Mouse (Mus musculus) kidney, embryonic 15.5 days (tissue): ENCODE data around the gene Sulf2. TPM values are rescaled to one million over a fixed set of nuclear protein-coding genes. Genes with fewer than 3 reads are reported as not detected.
"Not testable (repeated sequence)": the region's sequence is repeated elsewhere in the genome, so short reads cannot be mapped to it uniquely, and the experiment has no call there.

ENCODE experiments used
- ATAC-seq: fragments of 200-750 bp; cut with Nextera tagmentation; replicated peaks from 2 replicates; pipeline ENCODE4 v1.8.0; 2017; ENCODE audit warnings: moderate TSS enrichment; ENCODE audit not compliant: low FRiP score
- H3K27ac ChIP-seq: fragments of 300-500 bp; sonication (generic); 2 replicates; pipeline ENCODE4 v1.5.1; 2015; ENCODE audit warnings: mild to moderate bottlenecking, inconsistent platforms
- H3K27me3 ChIP-seq: fragments of 300-500 bp; sonication (generic); 2 replicates; pipeline ENCODE4 v1.6.1; 2015; ENCODE audit warnings: inconsistent platforms
- H3K36me3 ChIP-seq: fragments of 300-500 bp; sonication (generic); 2 replicates; pipeline ENCODE4 v1.6.1; 2015; ENCODE audit warnings: inconsistent platforms
- H3K4me1 ChIP-seq: fragments of 300-500 bp; sonication (generic); 2 replicates; pipeline ENCODE4 v1.6.1; 2015; ENCODE audit warnings: inconsistent platforms
- H3K4me2 ChIP-seq: fragments of 300-500 bp; sonication (generic); 2 replicates; pipeline ENCODE4 v1.6.1; 2015; ENCODE audit warnings: moderate library complexity, mild to moderate bottlenecking, inconsistent platforms
- H3K4me3 ChIP-seq: fragments of 300-500 bp; sonication (generic); replicated peaks from 2 replicates; pipeline ENCODE4 v1.5.1; 2015; ENCODE audit warnings: mild to moderate bottlenecking, inconsistent platforms
- H3K9ac ChIP-seq: fragments of 300-500 bp; sonication (generic); 2 replicates; pipeline ENCODE4 v1.6.1; 2015; ENCODE audit warnings: mild to moderate bottlenecking, inconsistent platforms
- H3K9me3 ChIP-seq: fragments of 300-500 bp; sonication (generic); replicated peaks from 2 replicates; pipeline ENCODE4 v1.6.1; 2016; ENCODE audit warnings: inconsistent platforms
- WGBS: fragments of 180-500 bp; shearing (Covaris S2); methylation state at CpG from one replicate; pipeline ENCODE4 v1.1.7; 2015; ENCODE audit warnings: mixed read lengths; 5-methylcytosine and 5-hydroxymethylcytosine counted together
- polyA plus RNA-seq: library from polyadenylated mRNA; unstranded; fragments of >200 nt; fragmentation: Nextera tagmentation; extraction: Ambion mirVana; gene quantifications from 2 replicates; pipeline ENCODE4 v1.2.1, GENCODE M21; 2015

The Sulf2 gene
- polyA plus RNA-seq = 61.0 and 65.3 TPM in 2 replicates

DNA sequence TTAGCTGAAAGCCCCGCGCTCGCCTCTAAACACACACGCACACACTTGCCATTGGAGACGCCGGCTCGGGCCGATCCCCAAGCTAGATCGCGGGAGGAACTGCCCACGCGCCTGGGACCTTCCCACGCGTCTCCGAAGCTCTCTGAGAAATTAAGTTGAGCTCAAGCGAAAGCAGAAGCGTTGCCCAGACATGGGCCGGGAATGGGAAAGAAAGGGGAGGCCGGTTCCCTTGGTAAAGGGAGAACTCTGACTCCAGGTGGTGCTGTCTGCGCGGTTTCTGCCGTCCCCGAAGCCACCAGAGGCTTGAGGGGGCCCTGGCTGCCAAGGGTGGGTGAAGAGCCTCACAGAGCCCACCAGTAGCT is at the start of gene Sulf2:
Sulf2 (minus strand) TSS at position 210 of the 362 bp plus-strand sequence.
- H3K4me3 ChIP-seq = peak within 1 kb of the TSS; percentile 69
- 0% methylated on average over 23 of the region's 23 CpGs for WGBS
- no peaks in the 10 kb centered on the region for H3K27me3 ChIP-seq
- peak within 1 kb of the TSS; percentile 95 for H3K4me2 ChIP-seq
- H3K9ac ChIP-seq = peak within 1 kb of the TSS; percentile 61
- peaks cover 57% of the 10 kb centered on the region for H3K4me1 ChIP-seq
- peak within 1 kb of the TSS; percentile 89 for H3K27ac ChIP-seq
- no peaks in the 10 kb centered on the region for H3K9me3 ChIP-seq
- peak; percentile 71 for ATAC-seq
- H3K36me3 ChIP-seq = no peaks in the 10 kb centered on the region

DNA sequence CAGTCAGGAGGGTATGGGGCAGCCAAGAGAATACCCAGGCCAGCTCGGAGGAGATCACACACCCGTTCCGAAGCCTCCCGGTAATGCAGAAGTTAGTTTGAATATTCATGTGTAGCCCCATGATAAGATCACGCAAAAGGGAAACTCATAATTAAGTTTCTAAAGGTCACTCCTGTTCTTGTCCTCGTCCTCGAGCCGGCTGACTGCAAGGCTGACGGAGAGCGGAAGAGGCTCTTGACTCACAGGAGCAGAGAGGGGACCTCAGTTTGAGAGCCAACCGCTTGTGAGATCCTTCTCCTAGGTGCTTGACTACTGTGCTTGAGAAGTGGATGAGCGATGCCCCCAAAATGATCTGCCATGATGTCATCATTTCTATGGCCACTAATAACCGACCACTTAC is 48.7 kb upstream of the Sulf2 start:
- H3K4me3 ChIP-seq = no peak overlapping the region
- no peak overlapping the region for H3K9ac ChIP-seq
- peaks cover 11% of the 10 kb centered on the region for H3K4me1 ChIP-seq
- peaks cover 5% of the 10 kb centered on the region; the same call in 1 of the 2 replicates for H3K27me3 ChIP-seq
- H3K9me3 ChIP-seq = no peaks in the 10 kb centered on the region
- no peak for ATAC-seq
- WGBS = 69% methylated on average over 13 of the region's 13 CpGs
- H3K4me2 ChIP-seq = no peak overlapping the region
- H3K27ac ChIP-seq = no peak overlapping the region
- no peaks in the 10 kb centered on the region for H3K36me3 ChIP-seq

DNA sequence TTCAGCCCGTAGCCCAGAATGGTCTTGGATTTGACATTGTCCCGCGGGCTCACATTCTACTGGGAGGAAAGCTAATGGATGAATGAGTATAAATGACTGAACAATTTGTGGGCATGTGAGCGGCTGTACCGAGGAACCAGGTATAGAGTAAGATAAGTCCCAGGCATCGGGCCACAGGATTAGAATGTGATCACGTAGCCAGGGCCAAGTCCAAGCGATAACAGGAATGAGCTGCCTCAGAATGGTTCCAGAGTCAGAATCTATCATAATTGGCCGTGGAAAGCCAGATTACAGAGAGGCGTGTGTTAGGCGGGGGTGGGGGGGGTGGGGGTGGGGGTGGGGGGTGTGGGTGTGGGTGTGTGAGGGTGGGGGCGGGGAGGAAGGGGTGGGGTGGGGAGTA is 48.2 kb upstream of the Sulf2 start:
- ATAC-seq = no peak
- WGBS = 83% methylated on average over 12 of the region's 12 CpGs
- Histone ChIP-seq H3K36me3 (no peaks in the 10 kb centered on the region), H3K4me3 (no peak overlapping the region), H3K27me3 (peaks cover 5% of the 10 kb centered on the region; the same call in 1 of the 2 replicates), H3K4me2 (no peak overlapping the region), H3K4me1 (peaks cover 7% of the 10 kb centered on the region), H3K9me3 (no peaks in the 10 kb centered on the region), H3K27ac (no peak overlapping the region), H3K9ac (no peak overlapping the region)

DNA sequence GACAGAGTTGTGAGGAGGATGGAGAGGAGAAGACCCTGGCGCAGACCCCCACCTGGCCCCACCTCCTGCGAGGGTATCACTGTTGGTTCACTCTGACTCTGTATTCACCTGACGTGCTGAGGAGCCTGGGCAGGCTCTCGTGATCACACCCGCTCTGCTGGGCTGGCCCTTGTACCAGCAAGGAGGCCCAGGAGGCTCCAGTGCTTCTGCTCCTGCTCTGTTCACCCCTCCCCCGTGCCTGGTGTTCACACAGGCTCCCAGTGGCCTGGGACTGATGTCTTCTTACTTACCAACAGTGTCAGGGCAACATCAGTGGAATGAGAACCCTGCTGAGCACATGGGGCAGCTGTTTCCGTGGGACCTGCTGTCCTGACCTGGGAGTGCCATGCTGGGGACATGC is 42.5 kb upstream of the Sulf2 start:
- no peak overlapping the region for H3K4me2 ChIP-seq
- peaks cover 4% of the 10 kb centered on the region; the same call in 1 of the 2 replicates for H3K9me3 ChIP-seq
- peaks cover 22% of the 10 kb centered on the region for H3K4me1 ChIP-seq
- no peak for ATAC-seq
- H3K36me3 ChIP-seq = no peaks in the 10 kb centered on the region
- H3K27me3 ChIP-seq = peaks cover 5% of the 10 kb centered on the region; the same call in 1 of the 2 replicates
- no peak overlapping the region for H3K9ac ChIP-seq
- WGBS = 54% methylated on average over 7 of the region's 7 CpGs
- no peak overlapping the region for H3K4me3 ChIP-seq
- no peak overlapping the region for H3K27ac ChIP-seq

DNA sequence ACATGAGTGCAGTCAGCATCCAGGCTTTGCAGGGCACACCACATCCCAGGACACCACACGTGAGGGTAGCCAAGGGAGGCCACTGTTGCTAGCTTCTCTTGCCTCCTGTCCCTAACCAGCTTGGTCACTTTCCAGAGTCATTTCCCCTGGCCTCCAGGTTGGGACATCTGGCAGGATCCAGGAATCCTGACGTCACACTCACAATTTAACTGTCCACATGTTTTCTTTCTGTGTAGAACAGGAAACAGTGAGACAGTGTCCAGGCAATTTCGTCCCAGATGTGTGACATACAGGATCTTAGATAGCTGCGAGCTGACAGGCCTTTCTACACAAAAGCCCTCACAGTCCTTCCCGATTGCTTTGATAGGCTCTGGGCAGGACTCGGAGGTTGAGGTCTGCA is 41.6 kb upstream of the Sulf2 start:
- no peak overlapping the region for H3K9ac ChIP-seq
- H3K27ac ChIP-seq = no peak overlapping the region
- peaks cover 4% of the 10 kb centered on the region; the same call in 1 of the 2 replicates for H3K9me3 ChIP-seq
- H3K4me2 ChIP-seq = no peak overlapping the region
- 51% methylated on average over 6 of the region's 6 CpGs for WGBS
- H3K4me3 ChIP-seq = no peak overlapping the region
- no peaks in the 10 kb centered on the region for H3K36me3 ChIP-seq
- no peak for ATAC-seq
- H3K4me1 ChIP-seq = peaks cover 22% of the 10 kb centered on the region
- peaks cover 6% of the 10 kb centered on the region; the same call in 1 of the 2 replicates for H3K27me3 ChIP-seq

DNA sequence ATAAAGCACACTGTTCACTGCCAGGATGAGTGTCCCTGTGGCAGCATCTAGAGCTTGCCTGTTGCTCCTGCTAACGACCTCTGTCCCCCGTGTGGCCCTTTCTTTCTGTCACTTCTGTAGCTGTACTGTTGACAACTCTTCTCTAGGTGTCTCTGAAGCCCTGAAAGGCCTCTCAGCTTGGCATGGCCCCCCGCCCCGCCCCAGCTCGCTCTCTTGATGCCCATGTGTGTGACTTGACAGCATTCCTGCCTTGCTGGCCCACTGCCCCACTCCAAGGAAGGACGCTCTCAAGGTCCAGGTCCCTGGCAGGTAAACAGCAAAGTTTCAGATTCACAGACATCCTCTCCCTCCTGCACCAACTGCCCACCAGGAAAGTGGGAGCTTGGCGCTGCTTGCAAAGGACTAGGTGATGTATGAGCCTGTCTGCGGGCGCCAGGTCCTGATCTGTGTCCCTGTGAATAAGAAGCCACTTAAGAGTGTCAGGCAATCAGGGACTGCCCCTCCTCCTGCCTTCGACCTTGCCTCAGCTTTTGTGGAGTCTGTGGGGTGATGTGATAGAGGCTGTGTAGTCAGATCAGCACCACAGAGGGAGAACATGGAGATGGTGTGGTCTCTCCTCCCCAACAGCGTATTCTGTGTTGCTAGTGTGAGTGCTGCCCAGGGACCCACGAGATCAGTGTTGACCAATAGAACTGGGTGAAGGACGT is 40.8 kb upstream of the Sulf2 start:
- H3K4me2 ChIP-seq = no peak overlapping the region
- H3K9me3 ChIP-seq = peaks cover 4% of the 10 kb centered on the region; the same call in 1 of the 2 replicates
- H3K4me3 ChIP-seq = no peak overlapping the region
- WGBS = 62% methylated on average over 13 of the region's 13 CpGs
- no peak overlapping the region for H3K9ac ChIP-seq
- H3K27me3 ChIP-seq = peaks cover 4% of the 10 kb centered on the region; the same call in 1 of the 2 replicates
- ATAC-seq = no peak
- peaks cover 23% of the 10 kb centered on the region for H3K4me1 ChIP-seq
- H3K36me3 ChIP-seq = no peaks in the 10 kb centered on the region
- no peak overlapping the region for H3K27ac ChIP-seq

DNA sequence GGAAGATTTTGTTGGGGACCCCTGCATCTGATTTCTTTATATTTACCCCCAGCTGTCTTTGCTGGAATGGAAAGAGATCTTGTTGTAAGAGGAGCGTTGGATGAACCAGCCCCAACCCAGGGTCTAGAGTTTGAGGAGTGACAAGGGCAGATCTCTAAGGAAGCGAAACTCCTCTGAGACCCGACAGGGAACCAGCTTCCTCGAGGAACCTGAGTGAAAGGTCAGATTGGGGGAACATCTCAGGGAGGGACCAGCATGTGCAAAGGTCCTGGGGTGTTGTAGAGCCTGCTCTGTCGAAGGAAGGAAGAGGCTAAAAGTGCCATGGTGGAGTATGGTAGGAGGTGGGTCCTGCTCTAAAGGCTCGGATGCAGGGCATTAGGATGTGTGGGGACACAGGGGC is 39.6 kb upstream of the Sulf2 start:
- whole genome bisulfite sequencing = 75% methylated on average over 6 of the region's 6 CpGs
- H3K4me2 ChIP-seq = no peak overlapping the region
- H3K27ac ChIP-seq = no peak overlapping the region
- H3K9ac ChIP-seq = no peak overlapping the region
- H3K27me3 ChIP-seq = peaks cover 4% of the 10 kb centered on the region; the same call in 1 of the 2 replicates
- no peaks in the 10 kb centered on the region for H3K36me3 ChIP-seq
- H3K4me3 ChIP-seq = no peak overlapping the region
- no peak for ATAC-seq
- peaks cover 4% of the 10 kb centered on the region; the same call in 1 of the 2 replicates for H3K9me3 ChIP-seq
- peaks cover 35% of the 10 kb centered on the region for H3K4me1 ChIP-seq

DNA sequence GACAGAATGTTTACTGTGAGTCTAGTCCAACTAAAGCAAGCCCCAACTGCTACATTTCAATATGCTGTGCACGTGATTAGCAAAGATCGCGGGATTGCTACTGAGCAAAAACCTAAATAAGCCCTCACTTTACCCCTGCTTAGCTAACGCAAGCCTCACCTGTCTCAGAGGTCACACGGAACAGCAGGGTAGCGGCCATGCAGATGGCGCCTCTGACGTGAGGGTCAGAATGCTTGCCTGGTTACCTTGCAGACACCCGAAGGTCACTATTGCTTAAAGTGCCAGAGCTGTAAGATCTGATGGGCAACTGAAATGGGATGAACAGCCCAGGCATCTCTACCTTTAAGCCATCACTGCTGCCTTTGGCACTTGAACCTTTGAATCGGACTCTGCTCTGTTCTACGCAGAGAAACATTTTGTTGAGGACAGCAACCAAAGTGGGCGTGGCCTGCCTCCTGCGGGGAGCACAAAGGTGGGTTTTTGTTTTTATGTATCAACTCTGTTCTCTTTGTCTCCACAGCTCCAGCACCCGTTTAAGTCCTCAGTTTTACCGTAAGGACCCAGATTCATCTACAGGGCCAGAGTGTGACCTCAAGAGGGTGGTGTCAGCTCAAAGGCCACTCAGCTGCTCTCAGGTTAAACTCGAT is 38.8 kb upstream of the Sulf2 start:
- Histone ChIP-seq H3K27ac (no peak overlapping the region), H3K4me3 (no peak overlapping the region), H3K36me3 (no peaks in the 10 kb centered on the region)

DNA sequence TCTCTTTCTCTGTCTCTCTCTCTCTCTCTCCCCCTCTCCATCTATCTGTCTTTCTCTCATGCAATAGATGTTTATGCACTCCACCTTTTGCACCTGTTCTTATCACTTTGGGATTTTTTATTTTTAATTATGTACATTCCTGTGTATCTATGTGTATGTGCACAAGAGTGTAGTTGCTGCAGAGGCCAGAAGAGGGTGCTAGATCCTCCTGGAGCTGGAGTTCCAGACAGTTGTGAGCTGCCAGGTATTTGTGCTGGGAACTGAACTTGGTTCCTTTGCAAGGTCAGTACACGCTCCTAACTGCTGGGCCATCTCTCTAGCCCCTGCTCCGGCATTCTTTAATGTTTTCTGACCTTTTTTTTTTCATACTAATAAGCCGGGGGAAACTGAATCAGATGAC is 38.0 kb upstream of the Sulf2 start:
- Histone ChIP-seq H3K36me3 (no peaks in the 10 kb centered on the region), H3K9me3 (peaks cover 4% of the 10 kb centered on the region; the same call in 1 of the 2 replicates), H3K27ac (no peak overlapping the region), H3K4me1 (peaks cover 44% of the 10 kb centered on the region), H3K4me3 (no peak overlapping the region), H3K4me2 (no peak overlapping the region), H3K9ac (no peak overlapping the region), H3K27me3 (peaks cover 7% of the 10 kb centered on the region; the same call in 1 of the 2 replicates)
- WGBS = 86% methylated on average over 3 of the region's 3 CpGs
- no peak for ATAC-seq

More for the DNA sequence above, 38.8 kb upstream of the Sulf2 start:
- WGBS = 76% methylated on average over 16 of the region's 16 CpGs
- Histone ChIP-seq H3K4me1 (peaks cover 42% of the 10 kb centered on the region), H3K27me3 (peaks cover 4% of the 10 kb centered on the region; the same call in 1 of the 2 replicates), H3K9ac (no peak overlapping the region), H3K4me2 (no peak overlapping the region), H3K9me3 (peaks cover 4% of the 10 kb centered on the region; the same call in 1 of the 2 replicates)
- no peak for ATAC-seq

DNA sequence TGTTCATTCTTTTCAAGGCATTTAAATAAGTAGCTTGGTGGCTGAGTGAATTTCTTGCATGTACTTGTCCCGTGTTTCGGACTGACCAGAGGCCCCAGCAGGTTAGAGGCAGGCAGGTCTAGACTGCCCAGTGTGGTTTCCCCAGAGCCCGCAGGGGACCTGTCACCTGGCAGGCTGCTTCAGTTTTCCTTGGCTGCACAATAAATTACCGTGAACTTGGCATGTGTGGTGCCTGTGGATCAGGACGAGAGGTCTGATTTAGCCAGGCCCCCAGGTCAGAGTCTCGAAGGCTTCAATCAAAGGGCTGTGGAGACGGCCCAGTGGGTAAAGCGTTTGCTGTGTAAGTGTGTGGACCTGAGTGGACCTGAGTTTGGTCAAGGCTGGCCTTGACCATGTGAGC is 35.4 kb upstream of the Sulf2 start:
- Histone ChIP-seq H3K9ac (no peak overlapping the region), H3K27me3 (peaks cover 8% of the 10 kb centered on the region; the same call in 1 of the 2 replicates), H3K4me1 (peaks cover 48% of the 10 kb centered on the region), H3K4me3 (no peak overlapping the region), H3K27ac (0 out of 2 replicates have a peak overlapping the region, but pooled peaks have one; percentile 3), H3K9me3 (peaks cover 4% of the 10 kb centered on the region; the same call in 1 of the 2 replicates), H3K36me3 (no peaks in the 10 kb centered on the region), H3K4me2 (no peak overlapping the region)
- ATAC-seq = no peak
- WGBS = 37% methylated on average over 8 of the region's 8 CpGs

DNA sequence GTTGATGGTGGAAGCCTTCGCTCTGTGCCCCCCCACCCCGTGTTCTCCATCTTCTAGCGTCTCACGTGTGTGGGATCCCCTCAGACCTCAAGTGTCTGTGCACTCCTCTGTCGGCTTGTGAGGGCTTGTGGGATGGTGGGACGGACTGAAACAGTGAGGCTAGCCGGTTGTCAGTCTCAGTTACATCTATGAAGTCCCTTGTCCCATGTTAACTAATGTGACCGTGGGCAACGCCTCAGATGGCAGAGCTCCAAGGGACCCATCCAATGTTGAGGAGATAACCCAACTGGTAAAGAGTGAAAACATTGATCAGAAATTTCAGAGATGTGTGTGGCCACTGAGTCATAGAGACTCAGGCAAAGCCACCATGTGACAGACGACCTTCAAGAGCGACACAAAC is 33.7 kb upstream of the Sulf2 start:
- H3K4me2 ChIP-seq = no peak overlapping the region
- H3K27me3 ChIP-seq = peaks cover 11% of the 10 kb centered on the region; the same call in 1 of the 2 replicates
- H3K27ac ChIP-seq = no peak overlapping the region
- no peaks in the 10 kb centered on the region for H3K36me3 ChIP-seq
- H3K9ac ChIP-seq = no peak overlapping the region
- H3K9me3 ChIP-seq = peaks cover 4% of the 10 kb centered on the region; the same call in 1 of the 2 replicates
- no peak for ATAC-seq
- 94% methylated on average over 11 of the region's 11 CpGs for WGBS
- H3K4me1 ChIP-seq = peaks cover 42% of the 10 kb centered on the region
- no peak overlapping the region for H3K4me3 ChIP-seq

DNA sequence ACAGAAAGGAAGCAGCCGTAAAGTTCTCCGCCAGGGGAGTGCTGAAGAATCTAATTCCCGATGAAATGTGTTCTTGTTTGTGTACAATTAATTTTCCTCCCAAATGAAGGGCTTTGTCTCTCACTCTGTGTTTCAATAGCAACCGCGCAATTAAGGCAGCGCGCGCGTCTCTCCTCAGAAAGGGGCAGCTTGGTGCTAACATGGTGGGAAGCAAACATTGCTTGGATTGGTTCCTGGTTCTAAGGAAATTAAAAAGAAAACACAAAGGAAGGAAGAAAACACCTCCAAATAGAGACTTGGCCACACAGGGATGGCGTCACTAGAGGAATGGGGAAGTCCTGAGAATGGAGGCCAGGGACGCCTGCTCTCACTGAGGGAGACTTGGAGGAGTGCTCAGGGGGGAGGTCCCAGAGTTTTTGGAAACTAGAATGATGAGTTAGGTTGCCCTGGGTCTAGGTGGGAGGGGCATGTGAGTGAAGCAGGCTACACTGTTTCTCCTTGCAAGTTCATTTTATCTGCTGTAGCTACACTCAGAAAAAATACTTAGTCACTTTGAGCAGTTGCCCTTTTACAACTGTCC is 32.5 kb upstream of the Sulf2 start:
- not testable (repeated sequence) for H3K36me3 ChIP-seq, ATAC-seq, H3K9ac ChIP-seq, H3K4me3 ChIP-seq, H3K9me3 ChIP-seq, H3K4me2 ChIP-seq
- Histone ChIP-seq H3K27ac (peak overlapping the region; percentile 76), H3K4me1 (peaks cover 42% of the 10 kb centered on the region), H3K27me3 (peaks cover 11% of the 10 kb centered on the region; the same call in 1 of the 2 replicates)
- 51% methylated on average over 8 of the region's 11 CpGs for WGBS
